Mouse (Mus musculus) embryonic fibroblast, embryonic 13.5 days (primary cell): Measurements from ENCODE around the gene AL732309.1.

ENCODE experiments used
- CTCF ChIP-seq: IDR thresholded peaks from 2 replicates; pipeline ENCODE4 v1.5.1; 2011; ENCODE audit warnings: mild to moderate bottlenecking, control low read depth, low read length, moderate library complexity, borderline replicate concordance; ENCODE audit not compliant: insufficient read depth
- POLR2A ChIP-seq: IDR thresholded peaks from 2 replicates; pipeline ENCODE4 v1.6.1; 2011; ENCODE audit warnings: low read depth, mild to moderate bottlenecking, control low read depth, low read length, moderate library complexity

- TF ChIP-seq CTCF = no peak
- no peak for TF ChIP-seq POLR2A
These were observed 17.1 kb downstream of the AL732309.1 start for GRCm38 (mm10) chr2:25229582-25229981.
